Mouse (Mus musculus) left cerebral cortex, postnatal 14 days (tissue): ENCODE results near the gene Panx1. TPM values are rescaled to one million over a fixed set of nuclear protein-coding genes. Genes with fewer than 3 reads are reported as not detected.

ENCODE experiments used
- DNase-seq, 2 experiments: peaks; one replicate each; pipeline ENCODE4 v3.0.0; 2021 to 2022; ENCODE audit warnings: low spot score in 2 of 2, mixed read lengths in 1 of 2
- intact Hi-C: fragments of 180-260 bp; cut with DNase I; formaldehyde crosslinking; loops from one replicate; pipeline ENCODE4 v1.15.1; 2025
- total RNA-seq, 2 experiments: library from RNA; stranded (reverse); gene quantifications; 2 replicates each; pipeline ENCODE4 v1.2.3; 2021

Panx1 gene
- total RNA-seq, 2 experiments from 2014 or later = 42.2 to 43.4 TPM

- DNase-seq = no peak
- intact Hi-C loops = no loop called here
These were observed 62.6 kb downstream of the Panx1 start for GRCm38 (mm10) chr9:14982683-14983082.

- DNase-seq = peak; percentile 46 to 68
- intact Hi-C loops = no loop called here
These were observed 63.6 kb downstream of the Panx1 start for GRCm38 (mm10) chr9:14981539-14982155.

GRCm38 (mm10) chr9:14974251-14975232 is 70.7 kb downstream of the Panx1 start:
- no peak for DNase-seq
- intact Hi-C loops = no loop called here

GRCm38 (mm10) chr9:14973762-14974161 is 71.5 kb downstream of the Panx1 start:
- intact Hi-C loops = no loop called here
- DNase-seq = no peak

GRCm38 (mm10) chr9:14970805-14971525 is 74.3 kb downstream of the Panx1 start:
- intact Hi-C loops = no loop called here
- DNase-seq = no peak

- intact Hi-C loops = no loop called here
These were observed 75.1 kb downstream of the Panx1 start for GRCm38 (mm10) chr9:14970211-14970610.

GRCm38 (mm10) chr9:14967598-14967997 is 77.7 kb downstream of the Panx1 start:
- intact Hi-C loops = no loop called here
- no peak for DNase-seq

More at GRCm38 (mm10) chr9:14970211-14970610, 75.1 kb downstream of the Panx1 start:
- no peak for DNase-seq

- no peak for DNase-seq
These were observed 78.5 kb downstream of the Panx1 start for GRCm38 (mm10) chr9:14966787-14967186.

GRCm38 (mm10) chr9:14965368-14965767 is 79.9 kb downstream of the Panx1 start:
- intact Hi-C loops = no loop called here
- peak in 1 of 2 experiments; percentile 11 for DNase-seq

More at GRCm38 (mm10) chr9:14966787-14967186, 78.5 kb downstream of the Panx1 start:
- intact Hi-C loops = no loop called here

GRCm38 (mm10) chr9:14962769-14963168 is 82.5 kb downstream of the Panx1 start:
- DNase-seq = no peak
- intact Hi-C loops = no loop called here

GRCm38 (mm10) chr9:14954659-14955058 is 90.6 kb downstream of the Panx1 start:
- DNase-seq = no peak
- intact Hi-C loops = no loop called here

Other genes starting within 250 kb of the Panx1 start
- gene Gpr83, start 185.3 kb downstream of the Panx1 start, total RNA-seq = 10 to 100 TPM; 11.7 to 14.0 TPM
- not detected for gene Izumo1r, start 141.5 kb downstream of the Panx1 start, total RNA-seq
- not detected for gene Hephl1, start 66.6 kb upstream of the Panx1 start, total RNA-seq
- gene Vstm5, start 193.6 kb upstream of the Panx1 start, total RNA-seq = 1 to 10 TPM; 7.5 to 8.4 TPM
- gene Med17, start 234.5 kb upstream of the Panx1 start, total RNA-seq = 10 to 100 TPM; 30.0 to 34.1 TPM